Mouse (Mus musculus): ENCODE measurements around the gene Cadm1.

GRCm38 (mm10) chr9:47586839-47587238, 56.9 kb downstream of the Cadm1 start:
- TF ChIP-seq CHD1 (IDR thresholded peaks at IDR 0.05; ENCODE audit: low read depth, low read length) (no peak), POLR2A (IDR thresholded peaks at IDR 0.05; ENCODE audit: control insufficient read depth in 1 of 2, insufficient read depth in 1 of 2, low read depth in 1 of 2, low read length in 2 of 2, poor library complexity in 1 of 2) (no peak), CTCF (IDR thresholded peaks at IDR 0.05 in 2 of 3, conservative IDR thresholded peaks at IDR 0.05 in 1 of 3; ENCODE audit: control insufficient read depth in 1 of 3, insufficient read depth in 1 of 3, low read depth in 2 of 3, low read length in 3 of 3, poor library complexity in 1 of 3, severe bottlenecking in 1 of 3) (no peak), MAFK (IDR thresholded peaks at IDR 0.05; ENCODE audit: borderline replicate concordance, low read depth, low read length) (no peak), SIN3A (IDR thresholded peaks at IDR 0.05; ENCODE audit: low read length) (no peak)
